Mouse (Mus musculus) cortical plate, adult 2 months (tissue): Measurements from ENCODE around the gene Gm28048.

ENCODE experiments used
- CTCF ChIP-seq: fragments of 200-500 bp; IDR thresholded peaks from 2 replicates; pipeline ENCODE4 v1.5.1; 2011; ENCODE audit warnings: mild to moderate bottlenecking, control low read depth, low read length; ENCODE audit not compliant: insufficient read depth; ENCODE audit errors: extremely low read depth
- POLR2A ChIP-seq: fragments of 200-500 bp; IDR thresholded peaks from 2 replicates; pipeline ENCODE4 v1.6.1; 2011; ENCODE audit warnings: mild to moderate bottlenecking, low read length, control low read depth; ENCODE audit not compliant: insufficient read depth; ENCODE audit errors: extremely low read depth

GRCm38 (mm10) chr11:23028957-23029356, 47.1 kb upstream of the Gm28048 start:
- TF ChIP-seq CTCF (no peak), POLR2A (no peak)
